Mouse (Mus musculus): Measurements from ENCODE around the gene Sf1. TPM values are rescaled to one million over a fixed set of nuclear protein-coding genes. Genes with fewer than 3 reads are reported as not detected.
A peak's percentile ranks its signal among the peaks of the same experiment; 100 is the strongest.

Gene Sf1
- total RNA-seq (2015) (164 and 205 TPM in 2 replicates), total RNA-seq (2017) (179 and 212 TPM in 2 replicates)

GRCm38 (mm10) chr19:6363411-6364240 is at the start of gene Sf1:
Gene Sf1, plus strand, starts transcription at chr19:6363690.
- peak; percentile 85 for ATAC-seq (ENCODE audit: poor library complexity, severe bottlenecking)

- no peak for ATAC-seq (ENCODE audit: poor library complexity, severe bottlenecking)
Measured at GRCm38 (mm10) chr19:6313796-6314195, 49.7 kb upstream of the Sf1 start.

- ATAC-seq (ENCODE audit: poor library complexity, severe bottlenecking): no peak
Measured at GRCm38 (mm10) chr19:6314513-6314912, 49.0 kb upstream of the Sf1 start.

GRCm38 (mm10) chr19:6315573-6315972 is 47.9 kb upstream of the Sf1 start:
- ATAC-seq (ENCODE audit: poor library complexity, severe bottlenecking): no peak

GRCm38 (mm10) chr19:6318145-6318544 is 45.3 kb upstream of the Sf1 start:
- ATAC-seq (ENCODE audit: poor library complexity, severe bottlenecking): no peak

GRCm38 (mm10) chr19:6321358-6321757 is 42.1 kb upstream of the Sf1 start:
- no peak for ATAC-seq (ENCODE audit: poor library complexity, severe bottlenecking)

GRCm38 (mm10) chr19:6321786-6322621 is 41.5 kb upstream of the Sf1 start:
- ATAC-seq (ENCODE audit: poor library complexity, severe bottlenecking): no peak

GRCm38 (mm10) chr19:6324751-6325150 is 38.7 kb upstream of the Sf1 start:
- ATAC-seq (ENCODE audit: poor library complexity, severe bottlenecking): no peak

GRCm38 (mm10) chr19:6331178-6331577 is 32.3 kb upstream of the Sf1 start:
- no peak for ATAC-seq (ENCODE audit: poor library complexity, severe bottlenecking)

GRCm38 (mm10) chr19:6331719-6332516 is 31.6 kb upstream of the Sf1 start:
- ATAC-seq (ENCODE audit: poor library complexity, severe bottlenecking): peak; percentile 59

GRCm38 (mm10) chr19:6333761-6334595 is 29.5 kb upstream of the Sf1 start:
- ATAC-seq (ENCODE audit: poor library complexity, severe bottlenecking): no peak

- ATAC-seq (ENCODE audit: poor library complexity, severe bottlenecking): peak; percentile 92
Measured at GRCm38 (mm10) chr19:6334673-6335457, 28.6 kb upstream of the Sf1 start, which contains the start of gene Men1. Gene Men1, plus strand, starts transcription at chr19:6334979.

GRCm38 (mm10) chr19:6335458-6335827 is 28.0 kb upstream of the Sf1 start:
- no peak for ATAC-seq (ENCODE audit: poor library complexity, severe bottlenecking)

GRCm38 (mm10) chr19:6336920-6337319 is 26.6 kb upstream of the Sf1 start:
- ATAC-seq (ENCODE audit: poor library complexity, severe bottlenecking): no peak

GRCm38 (mm10) chr19:6338171-6338570 is 25.3 kb upstream of the Sf1 start:
- ATAC-seq (ENCODE audit: poor library complexity, severe bottlenecking): no peak

GRCm38 (mm10) chr19:6338716-6339115 is 24.8 kb upstream of the Sf1 start:
- no peak for ATAC-seq (ENCODE audit: poor library complexity, severe bottlenecking)

- ATAC-seq (ENCODE audit: poor library complexity, severe bottlenecking): no peak
Measured at GRCm38 (mm10) chr19:6339191-6339590, 24.3 kb upstream of the Sf1 start.

GRCm38 (mm10) chr19:6339890-6340504 is 23.5 kb upstream of the Sf1 start:
- peak; percentile 67 for ATAC-seq (ENCODE audit: poor library complexity, severe bottlenecking)
